Mouse (Mus musculus) stomach, postnatal 0 days (tissue): ENCODE data around the gene 2210017I01Rik. TPM values are rescaled to one million over a fixed set of nuclear protein-coding genes. Genes with fewer than 3 reads are reported as not detected.

Experiments
- ATAC-seq: fragments of 200-750 bp; cut with Nextera tagmentation; 2 replicates; pipeline ENCODE4 v1.8.0; 2017; ENCODE audit not compliant: low FRiP score, low TSS enrichment
- DNase-seq: peaks from one replicate; pipeline ENCODE4 v3.0.0-alpha.2; 2016; ENCODE audit warnings: low spot score
- H3K27ac ChIP-seq: fragments of 300-500 bp; sonication (generic); replicated peaks from 2 replicates; pipeline ENCODE4 v1.5.1; 2014; ENCODE audit warnings: mild to moderate bottlenecking, control low read depth
- H3K27me3 ChIP-seq: fragments of 300-500 bp; sonication (generic); 2 replicates; pipeline ENCODE4 v1.6.1; 2014; ENCODE audit warnings: low read length; ENCODE audit not compliant: control insufficient read depth, insufficient read depth
- H3K36me3 ChIP-seq: fragments of 300-500 bp; sonication (generic); 2 replicates; pipeline ENCODE4 v1.6.1; 2014; ENCODE audit warnings: low read length, mixed read lengths; ENCODE audit not compliant: control insufficient read depth, insufficient read depth
- H3K4me1 ChIP-seq: fragments of 300-500 bp; sonication (generic); replicated peaks from 2 replicates; pipeline ENCODE4 v1.6.1; 2014; ENCODE audit warnings: antibody characterized with exemption; ENCODE audit not compliant: control insufficient read depth, insufficient read depth
- H3K4me2 ChIP-seq: fragments of 300-500 bp; sonication (generic); replicated peaks from 2 replicates; pipeline ENCODE4 v1.6.1; 2014; ENCODE audit warnings: low read depth, mild to moderate bottlenecking, control low read depth, moderate library complexity
- H3K4me3 ChIP-seq: fragments of 300-500 bp; sonication (generic); 2 replicates; pipeline ENCODE4 v1.5.1; 2014; ENCODE audit warnings: low read depth, low read length, control low read depth
- H3K9ac ChIP-seq: fragments of 300-500 bp; sonication (generic); 2 replicates; pipeline ENCODE4 v1.6.1; 2014; ENCODE audit warnings: mild to moderate bottlenecking, low read length, control low read depth, mixed read lengths
- H3K9me3 ChIP-seq: fragments of 300-500 bp; sonication (generic); 2 replicates; pipeline ENCODE4 v1.6.1; 2016; ENCODE audit warnings: low read length; ENCODE audit not compliant: control insufficient read depth
- CTCF ChIP-seq: IDR thresholded peaks from 2 replicates; pipeline ENCODE4 v1.5.1; 2016; ENCODE audit warnings: antibody characterized with exemption, low read depth, mild to moderate bottlenecking, moderate library complexity
- EP300 ChIP-seq: optimal IDR thresholded peaks from 2 replicates; pipeline ENCODE3; 2016; ENCODE audit warnings: antibody characterized with exemption
- WGBS: fragments of 180-500 bp; shearing (Covaris S2); extraction: QIAGEN DNeasy Blood & Tissue Kit; methylation state at CpG from one replicate; pipeline ENCODE4 v1.1.7; 2014; 5-methylcytosine and 5-hydroxymethylcytosine counted together
- polyA plus RNA-seq: library from polyadenylated mRNA; unstranded; fragments of >200 nt; fragmentation: Nextera tagmentation; extraction: Ambion mirVana; gene quantifications from 2 replicates; pipeline ENCODE4 v1.2.1, GENCODE M21; 2015

2210017I01Rik gene
- polyA plus RNA-seq, 1 experiment from 2014 or later = 22.8 TPM

DNA sequence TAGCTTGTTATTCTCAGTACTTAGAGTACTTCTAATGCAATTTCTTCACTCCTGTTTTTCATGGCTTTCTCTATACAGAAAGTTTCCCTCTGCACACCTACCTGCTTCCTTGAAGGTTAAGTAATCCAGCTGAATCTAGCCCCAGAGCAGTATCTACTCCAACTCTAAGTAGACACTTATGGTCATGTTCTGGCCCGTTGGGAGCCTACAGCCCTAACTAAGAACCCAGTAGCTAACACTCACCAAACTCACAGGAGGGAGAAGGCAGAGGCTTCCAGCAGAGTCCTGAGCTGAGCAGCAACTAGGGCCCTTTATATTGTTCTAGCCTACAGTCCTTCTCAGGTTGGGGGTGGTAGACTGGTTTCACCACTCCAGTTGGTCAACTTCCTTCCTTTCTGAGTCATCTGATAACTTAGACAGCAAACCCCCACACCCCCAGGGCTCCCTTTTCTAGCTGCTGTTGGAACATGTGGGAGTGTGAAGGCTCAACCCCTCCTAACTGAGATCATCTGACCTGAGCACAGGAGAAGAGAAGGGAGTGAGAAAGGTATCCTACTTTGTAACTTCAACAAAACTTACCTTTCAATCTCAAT is 33.7 kb downstream of the 2210017I01Rik start, which contains the start of gene Ivl:
TSS of gene Ivl (minus strand) at position 287 of the 593 bp plus-strand sequence.
- no peaks in the 10 kb centered on the region for H3K27me3 ChIP-seq
- no peak for ATAC-seq
- H3K4me2 ChIP-seq = no peak within 1 kb of the TSS

DNA sequence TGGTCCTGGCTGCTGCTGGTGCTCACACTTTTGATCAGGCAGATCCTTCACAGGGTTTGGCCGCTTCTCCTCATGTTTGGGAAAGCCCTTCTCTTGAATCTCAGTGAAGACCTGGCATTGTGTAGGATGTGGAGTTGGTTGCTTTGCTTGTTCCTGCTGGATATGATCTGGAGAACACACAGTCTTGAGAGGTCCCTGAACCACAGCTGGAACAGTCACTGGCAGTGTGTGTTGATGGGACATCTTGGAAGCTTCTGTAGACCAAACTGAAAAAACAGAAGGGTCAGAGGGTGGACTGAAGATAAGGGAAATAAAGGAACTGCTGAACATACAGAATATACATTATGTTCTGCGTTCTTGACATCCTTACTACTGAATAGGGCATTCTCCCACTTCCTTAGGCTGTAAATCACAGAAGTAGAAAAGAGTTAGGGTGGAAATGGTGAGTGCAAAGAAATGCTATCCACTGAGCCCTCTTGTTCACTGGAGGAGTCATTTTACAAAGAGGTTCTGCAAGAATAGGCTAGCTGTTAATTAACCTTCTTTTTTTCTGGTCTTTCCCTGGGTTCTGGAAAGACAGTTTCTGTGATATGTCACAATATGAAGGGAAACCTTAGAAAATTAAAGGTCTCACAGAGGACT is 34.7 kb downstream of the 2210017I01Rik start:
- no peak for TF ChIP-seq EP300
- H3K4me3 ChIP-seq = no peak overlapping the region
- H3K27me3 ChIP-seq = no peaks in the 10 kb centered on the region
- no peak overlapping the region for H3K27ac ChIP-seq
- no peak for ATAC-seq
- H3K9ac ChIP-seq = no peak overlapping the region
- H3K4me2 ChIP-seq = no peak overlapping the region
- 53% methylated on average over 2 of the region's 2 CpGs for WGBS
- no peaks in the 10 kb centered on the region for H3K36me3 ChIP-seq
- H3K9me3 ChIP-seq = no peaks in the 10 kb centered on the region
- H3K4me1 ChIP-seq = no peaks in the 10 kb centered on the region
- DNase-seq = no peak

More for the DNA sequence above, 33.7 kb downstream of the 2210017I01Rik start, which contains the start of gene Ivl:
- TF ChIP-seq EP300 (no peak), CTCF (no peak)
- H3K4me1 ChIP-seq = no peaks in the 10 kb centered on the region
- WGBS = 61% methylated on average over 1 of the region's 1 CpGs
- H3K36me3 ChIP-seq = no peaks in the 10 kb centered on the region
- H3K27ac ChIP-seq = peak within 1 kb of the TSS; percentile 35; the same call in 1 of the 2 replicates
- H3K4me3 ChIP-seq = no peak within 1 kb of the TSS
- DNase-seq = no peak
- no peaks in the 10 kb centered on the region for H3K9me3 ChIP-seq
- H3K9ac ChIP-seq = no peak within 1 kb of the TSS

DNA sequence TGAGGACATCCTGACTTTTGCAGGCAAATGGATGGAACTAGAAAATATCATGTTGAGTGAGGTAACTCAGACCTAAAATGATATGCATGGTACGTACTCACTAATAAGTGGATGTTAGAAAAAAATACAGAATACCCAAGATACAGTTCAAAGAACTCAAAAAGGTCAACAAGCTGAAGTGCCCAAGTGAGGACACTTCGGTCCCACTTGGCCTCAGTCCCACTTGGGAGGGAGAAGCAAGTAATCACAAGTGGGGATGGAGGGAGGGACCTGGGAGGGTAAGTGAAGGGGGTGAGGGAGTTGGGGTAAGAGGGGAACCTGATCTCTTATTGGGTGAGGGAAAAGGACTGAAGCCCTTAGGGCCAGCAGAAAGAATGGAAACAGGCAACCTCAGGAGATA is 38.5 kb downstream of the 2210017I01Rik start:
- ATAC-seq (no peak), DNase-seq (no peak)
- no peaks in the 10 kb centered on the region for H3K4me1 ChIP-seq
- H3K9me3 ChIP-seq = no peaks in the 10 kb centered on the region
- WGBS = 87% methylated on average over 2 of the region's 2 CpGs
- H3K36me3 ChIP-seq = no peaks in the 10 kb centered on the region
- H3K4me2 ChIP-seq = no peak overlapping the region
- H3K9ac ChIP-seq = no peak overlapping the region
- H3K4me3 ChIP-seq = no peak overlapping the region
- TF ChIP-seq CTCF = no peak
- H3K27me3 ChIP-seq = no peaks in the 10 kb centered on the region
- H3K27ac ChIP-seq = no peak overlapping the region

DNA sequence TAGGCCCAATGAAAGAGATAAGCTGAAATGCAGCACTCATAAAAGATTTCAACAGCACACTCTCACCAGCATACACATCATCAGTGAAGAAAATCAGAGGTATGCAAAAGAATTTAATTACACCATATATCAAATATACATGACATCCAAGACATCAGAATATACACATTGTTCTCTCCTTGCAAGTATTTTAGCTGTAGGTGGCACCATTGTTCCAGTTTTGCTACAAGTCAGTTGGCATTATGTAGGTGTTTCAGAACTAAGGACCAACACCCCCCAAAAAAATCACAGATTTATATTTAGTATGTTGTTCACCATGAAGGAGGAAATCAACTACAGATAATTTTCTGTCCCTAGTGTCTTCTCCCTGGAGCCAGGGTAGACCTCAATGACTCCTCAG is 41.9 kb downstream of the 2210017I01Rik start:
- Histone ChIP-seq H3K4me3 (no peak overlapping the region), H3K4me1 (no peaks in the 10 kb centered on the region), H3K9ac (no peak overlapping the region), H3K27ac (no peak overlapping the region), H3K27me3 (no peaks in the 10 kb centered on the region), H3K9me3 (no peaks in the 10 kb centered on the region), H3K36me3 (no peaks in the 10 kb centered on the region), H3K4me2 (no peak overlapping the region)
- DNase-seq = no peak
- TF ChIP-seq EP300 = no peak
- TF ChIP-seq CTCF = peak; percentile 63
- no peak for ATAC-seq

Other genes starting within 250 kb of the 2210017I01Rik start
- 7.4 and 9.2 TPM in 2 replicates for gene Sprr2f, start 242.3 kb downstream of the 2210017I01Rik start, polyA plus RNA-seq
- gene Sprr2h, start 221.8 kb downstream of the 2210017I01Rik start, polyA plus RNA-seq = 2.1 TPM in 2 replicates
- 24.7 and 26.7 TPM in 2 replicates for gene Sprr2i, start 199.5 kb downstream of the 2210017I01Rik start, polyA plus RNA-seq
- 52.2 and 58.5 TPM in 2 replicates for gene Sprr2j-ps, start 189.4 kb downstream of the 2210017I01Rik start, polyA plus RNA-seq
- 10.3 and 10.6 TPM in 2 replicates for gene Gm9774, start 178.1 kb downstream of the 2210017I01Rik start, polyA plus RNA-seq
- gene Sprr2k, start 174.9 kb downstream of the 2210017I01Rik start, polyA plus RNA-seq = 8.3 and 9.2 TPM in 2 replicates
- 17.1 and 19.3 TPM in 2 replicates for gene Sprr1b, start 168.7 kb downstream of the 2210017I01Rik start, polyA plus RNA-seq
- gene Sprr3, start 148.8 kb downstream of the 2210017I01Rik start, polyA plus RNA-seq = 1,930 and 1,986 TPM in 2 replicates
- gene Sprr1a, start 121.6 kb downstream of the 2210017I01Rik start, polyA plus RNA-seq = 1,567 and 1,571 TPM in 2 replicates
- gene Sprr4, start 107.0 kb downstream of the 2210017I01Rik start, polyA plus RNA-seq = 1.3 and 1.5 TPM in 2 replicates
- not detected in 2 replicates for gene 2310046K23Rik, start 73.0 kb downstream of the 2210017I01Rik start, polyA plus RNA-seq
- gene Ivl, start 33.8 kb downstream of the 2210017I01Rik start, polyA plus RNA-seq = 16.6 and 21.1 TPM in 2 replicates
- gene Smcp, start 18.5 kb downstream of the 2210017I01Rik start, polyA plus RNA-seq = not detected in 2 replicates
- 98.3 and 102 TPM in 2 replicates for gene Lce6a, start 14.2 kb upstream of the 2210017I01Rik start, polyA plus RNA-seq
- 401 and 429 TPM in 2 replicates for gene Lce1a1, start 40.8 kb upstream of the 2210017I01Rik start, polyA plus RNA-seq
- gene Lce1b, start 49.4 kb upstream of the 2210017I01Rik start, polyA plus RNA-seq = 116 and 135 TPM in 2 replicates
- 632 and 696 TPM in 2 replicates for gene Lce1a2, start 62.8 kb upstream of the 2210017I01Rik start, polyA plus RNA-seq
- 673 and 689 TPM in 2 replicates for gene Lce1c, start 71.8 kb upstream of the 2210017I01Rik start, polyA plus RNA-seq
- gene Lce1d, start 79.7 kb upstream of the 2210017I01Rik start, polyA plus RNA-seq = 199 and 223 TPM in 2 replicates
- gene Lce1e, start 101.6 kb upstream of the 2210017I01Rik start, polyA plus RNA-seq = 326 and 341 TPM in 2 replicates
- 468 and 478 TPM in 2 replicates for gene Lce1f, start 112.9 kb upstream of the 2210017I01Rik start, polyA plus RNA-seq
- gene Gm38119, start 131.6 kb upstream of the 2210017I01Rik start, polyA plus RNA-seq = 11.4 and 14.1 TPM in 2 replicates
- gene Lce1g, start 144.8 kb upstream of the 2210017I01Rik start, polyA plus RNA-seq = 307 and 309 TPM in 2 replicates
- gene Lce1h, start 157.6 kb upstream of the 2210017I01Rik start, polyA plus RNA-seq = 249 and 251 TPM in 2 replicates
- gene Lce1i, start 171.4 kb upstream of the 2210017I01Rik start, polyA plus RNA-seq = 369 and 377 TPM in 2 replicates
- gene Lce1j, start 183.0 kb upstream of the 2210017I01Rik start, polyA plus RNA-seq = 175 and 184 TPM in 2 replicates
- 86.3 and 98.5 TPM in 2 replicates for gene Lce1k, start 200.4 kb upstream of the 2210017I01Rik start, polyA plus RNA-seq
- 108 and 133 TPM in 2 replicates for gene Kprp, start 219.8 kb upstream of the 2210017I01Rik start, polyA plus RNA-seq
- 247 and 250 TPM in 2 replicates for gene Lce1l, start 243.8 kb upstream of the 2210017I01Rik start, polyA plus RNA-seq